Comparison of ENCODE assay signal across 18 mouse cellular contexts in the genomic region with DNA sequence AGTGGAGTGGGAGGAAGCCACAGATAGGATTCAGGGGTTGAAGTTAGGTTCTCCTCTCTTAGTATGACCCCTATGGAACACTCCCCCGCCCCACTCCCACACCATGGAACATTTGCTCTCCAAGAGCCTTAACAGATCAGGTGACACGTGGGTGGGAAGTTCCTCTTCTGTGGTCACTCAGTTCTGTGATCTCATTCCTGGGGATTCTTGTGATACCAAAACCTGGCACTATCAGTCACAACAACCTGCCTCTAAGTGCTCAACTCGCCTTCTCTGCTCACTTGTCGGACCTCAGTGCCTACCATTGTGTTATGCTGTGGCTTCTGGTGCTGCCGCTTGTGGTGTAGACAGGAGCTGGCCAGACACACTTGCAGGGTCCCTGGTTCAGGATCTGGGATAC. TPM values are rescaled to one million over a fixed set of nuclear protein-coding genes. Genes with fewer than 3 reads are reported as not detected.
DNase-seq lines count a peak whose midpoint lies in the region; ATAC-seq and TF ChIP-seq lines count a peak whose summit lies in the region.
"Had no signal": no experiment of that assay in that cellular context is flagged by ENCODE, and none has a peak within 500 bp of the region (broad histone marks: within the 10 kb centered on the region; RNA-seq: fewer than 3 reads in every experiment).

No protein-coding gene starts in this region.

- TF ChIP-seq EP300 in ES-Bruce4 (IDR thresholded peaks at IDR 0.05; ENCODE audit: insufficient read depth, low read depth, low read length): no peak

- TF ChIP-seq CTCF in lung, adult 2 months (IDR thresholded peaks at IDR 0.05; ENCODE audit: insufficient read depth, low read length): no peak
- no peak for TF ChIP-seq CTCF in ES-Bruce4 (IDR thresholded peaks at IDR 0.05; ENCODE audit: low read depth, low read length)

- H3K36me3 ChIP-seq in ES-Bruce4 (ENCODE audit: control insufficient read depth, insufficient read depth, low read length, poor library complexity, severe bottlenecking): no peaks in the 10 kb centered on the region
- H3K36me3 ChIP-seq: forebrain, embryonic 10.5 days; G1E; hindbrain, embryonic 10.5 days; midbrain, embryonic 12.5 days had no signal

- no peak overlapping the region for H3K9ac ChIP-seq in ES-Bruce4 (ENCODE audit: low read depth, poor library complexity, severe bottlenecking)
- H3K9ac ChIP-seq: forebrain, postnatal 0 days; midbrain, embryonic 12.5 days had no signal

- H3K27me3 ChIP-seq in ES-Bruce4 (ENCODE audit: control insufficient read depth, insufficient read depth, low read length, poor library complexity, severe bottlenecking): no peaks in the 10 kb centered on the region
- H3K27me3 ChIP-seq: midbrain, embryonic 12.5 days had no signal

- WGBS in lung, adult 2 months: 64% methylated on average over 5 of the region's 5 CpGs

- peak; percentile 60 to 85 for ATAC-seq in hematopoietic stem cell, adult 5-6 weeks (replicated peaks in 1 of 2; ENCODE audit: insufficient read depth in 1 of 2, low FRiP score in 2 of 2, low TSS enrichment in 1 of 2, low read depth in 1 of 2, poor library complexity in 2 of 2, severe bottlenecking in 2 of 2)
- peak; percentile 39; the same call in 1 of the 2 replicates for ATAC-seq in neutrophil, adult 5-6 weeks (ENCODE audit: extremely low read depth, insufficient number of reproducible peaks, low FRiP score, poor library complexity, severe bottlenecking)
- ATAC-seq: forebrain, postnatal 0 days had no signal

- H3K9me3 ChIP-seq in ES-Bruce4 (replicated peaks; ENCODE audit: control insufficient read depth, insufficient read depth, low read length, poor library complexity, severe bottlenecking): no peaks in the 10 kb centered on the region
- H3K9me3 ChIP-seq: forebrain, embryonic 10.5 days; G1E; hindbrain, embryonic 10.5 days; midbrain, embryonic 12.5 days had no signal

- no peak for TF ChIP-seq POLR2A in lung, adult 2 months (IDR thresholded peaks at IDR 0.05; ENCODE audit: borderline replicate concordance, extremely low read depth, low read depth, low read length)
- TF ChIP-seq POLR2A in ES-Bruce4 (IDR thresholded peaks at IDR 0.05; ENCODE audit: insufficient read depth, low read length): no peak

- DNase-seq in lung, postnatal 14 days: peak; percentile 4
- no peak for DNase-seq in lung, adult 2 months
- no peak for DNase-seq in cerebellum, adult 9-10 months
- no peak for DNase-seq in layer of hippocampus, adult 8-10 months (ENCODE audit: low spot score in 2 of 2)
- no peak for DNase-seq in adrenal gland, adult 2 months
- DNase-seq: adrenal gland, postnatal 25 days; cerebellum, adult 9-11 months; forebrain, postnatal 0 days; gastrocnemius, postnatal 25 days; kidney, adult 11 months; kidney, postnatal 10 days had no signal

- no peak overlapping the region for H3K4me3 ChIP-seq in lung, adult 2 months (replicated peaks; ENCODE audit: extremely low read depth, low read depth, low read length)
- no peak overlapping the region for H3K4me3 ChIP-seq in ES-Bruce4 (ENCODE audit: low read depth, low read length)
- H3K4me3 ChIP-seq: forebrain, embryonic 10.5 days; hindbrain, embryonic 10.5 days; midbrain, embryonic 12.5 days had no signal

- peak overlapping the region; percentile 79 for H3K27ac ChIP-seq in ES-Bruce4 (ENCODE audit: insufficient read depth, low read length)
- H3K27ac ChIP-seq: forebrain, embryonic 10.5 days; hindbrain, embryonic 10.5 days; midbrain, embryonic 12.5 days had no signal

- H3K4me1 ChIP-seq in lung, adult 2 months (ENCODE audit: control insufficient read depth, insufficient read depth, low read length): no peaks in the 10 kb centered on the region
- H3K4me1 ChIP-seq in ES-Bruce4 (ENCODE audit: control insufficient read depth, insufficient read depth, low read length): peaks cover 11% of the 10 kb centered on the region
- H3K4me1 ChIP-seq: forebrain, embryonic 10.5 days; hindbrain, embryonic 10.5 days; midbrain, embryonic 12.5 days had no signal

RNA-seq across cellular contexts. Expression of a gene that starts 8.0 kb away (rescaled TPM):
- 14.7 and 19.2 TPM in 2 replicates for polyA plus RNA-seq in lung, adult 2 months (2012; rRNA removed)
- 0.93 and 1.3 TPM in 2 replicates for polyA plus RNA-seq in ES-Bruce4 (2011; ENCODE audit: insufficient read depth, insufficient read length, low read depth, missing spikeins)
- 5.0 and 7.6 TPM in 2 replicates for total RNA-seq in hematopoietic stem cell, adult 5-6 weeks (2017)
- 27.1 and 32.2 TPM in 2 replicates for total RNA-seq in neutrophil, adult 5-6 weeks (2017)
- total RNA-seq in layer of hippocampus, adult 8-10 months (2022): 1 to 10 TPM in 2 of 4 experiments, under 1 TPM in 2; 0.68 to 2.8 (median 1.7) TPM
- total RNA-seq in adrenal gland, adult 2 months (2021): not detected
- polyA plus RNA-seq in adrenal gland, adult 2 months (2012; rRNA removed): 0.04 and 0.18 TPM in 2 replicates
- total RNA-seq: adrenal gland, postnatal 25 days; forebrain, postnatal 0 days; gastrocnemius, postnatal 25 days had no signal

RNA-seq across cellular contexts. Expression of a gene that starts 30.1 kb away (rescaled TPM):
- 4.9 and 6.9 TPM in 2 replicates for polyA plus RNA-seq in lung, adult 2 months (2012; rRNA removed)
- polyA plus RNA-seq in ES-Bruce4 (2011; ENCODE audit: insufficient read depth, insufficient read length, low read depth, missing spikeins): 19.4 and 20.1 TPM in 2 replicates
- total RNA-seq in hematopoietic stem cell, adult 5-6 weeks (2017): 23.1 and 28.8 TPM in 2 replicates
- 46.8 TPM in 2 replicates for total RNA-seq in neutrophil, adult 5-6 weeks (2017)
- total RNA-seq in layer of hippocampus, adult 8-10 months (2022): 10 to 100 TPM; 22.7 to 26.8 (median 25.6) TPM
- 10 to 100 TPM; 19.1 to 20.6 TPM for total RNA-seq in adrenal gland, adult 2 months (2021)
- polyA plus RNA-seq in adrenal gland, adult 2 months (2012; rRNA removed): 1.4 and 1.8 TPM in 2 replicates
